Mouse (Mus musculus) natural killer cell, adult 2 months (primary cell): ENCODE data around the gene Robo4.

Source experiments
- DNase-seq, 2 experiments: peaks; one replicate each; pipeline ENCODE4 v3.0.0; 2022; ENCODE audit warnings: low spot score in 2 of 2

Robo4 gene

DNA sequence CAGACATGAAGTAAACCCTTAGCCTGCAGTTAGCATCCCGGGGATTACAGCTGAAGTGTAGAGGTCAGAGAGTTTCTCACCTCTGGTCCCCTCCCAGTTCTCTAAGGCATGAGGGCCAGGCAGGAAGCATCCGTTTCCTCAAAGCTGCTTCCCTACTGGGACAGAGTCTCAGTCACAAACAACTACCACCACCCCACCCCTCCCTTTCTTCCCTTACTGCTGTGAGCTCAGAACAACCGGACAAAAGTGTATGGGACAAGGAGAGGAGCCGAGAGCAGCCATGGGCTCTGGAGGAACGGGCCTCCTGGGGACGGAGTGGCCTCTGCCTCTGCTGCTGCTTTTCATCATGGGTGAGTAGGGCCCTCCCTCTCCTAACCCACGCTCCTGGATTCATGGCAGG, at the start of gene Robo4:
Robo4 (plus strand) TSS at position 96 of the 400 bp plus-strand sequence.
- no peak for DNase-seq

DNA sequence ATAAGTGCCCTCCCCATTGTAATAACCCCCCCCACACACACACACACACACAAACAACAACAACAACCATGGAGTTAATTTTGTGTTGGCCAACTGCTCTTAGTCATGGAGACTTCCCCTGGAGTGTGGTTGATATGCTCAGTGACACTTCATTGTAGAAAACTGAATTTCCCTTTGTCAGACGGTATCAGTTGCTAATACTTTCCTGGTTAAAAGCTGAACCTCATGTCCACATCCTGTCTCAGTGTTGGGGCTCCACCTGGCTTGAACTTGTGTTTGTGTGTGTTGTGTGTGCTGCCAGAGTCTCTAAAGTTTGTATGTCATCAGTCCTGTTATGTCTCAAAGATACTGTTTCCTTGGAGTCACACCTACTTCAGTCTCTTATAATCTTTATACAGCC, 47.2 kb upstream of the Robo4 start:
- DNase-seq: no peak

DNA sequence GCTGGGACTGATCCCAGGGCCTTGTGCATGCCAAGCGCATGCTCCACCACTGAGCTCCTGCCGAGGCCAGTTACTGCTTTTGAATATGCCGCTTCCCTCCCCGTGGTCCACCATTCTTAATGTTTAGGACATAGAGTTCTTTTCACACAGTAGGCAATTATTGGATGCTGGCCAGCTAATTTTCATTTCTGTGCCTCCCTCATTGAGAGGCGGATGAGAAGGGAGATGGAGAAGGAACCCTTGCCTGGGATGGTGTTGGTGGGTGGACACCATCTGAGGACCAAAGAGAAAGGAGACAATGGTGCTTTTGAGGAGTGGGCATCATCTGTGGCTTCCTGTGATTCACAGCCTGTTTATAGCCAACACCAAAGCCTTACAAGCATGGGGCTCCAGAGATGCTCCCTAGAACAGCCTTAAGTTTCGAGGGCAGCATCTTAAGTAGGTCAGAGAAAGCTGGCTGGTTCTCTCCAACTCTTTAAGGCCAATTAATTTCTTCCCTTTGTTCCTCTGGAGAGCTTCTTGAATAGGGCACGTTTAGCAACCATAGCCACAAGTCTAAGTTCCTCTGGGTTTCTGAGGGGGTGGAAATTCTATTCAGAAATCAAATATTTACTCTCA, 42.9 kb upstream of the Robo4 start:
- no peak for DNase-seq

DNA sequence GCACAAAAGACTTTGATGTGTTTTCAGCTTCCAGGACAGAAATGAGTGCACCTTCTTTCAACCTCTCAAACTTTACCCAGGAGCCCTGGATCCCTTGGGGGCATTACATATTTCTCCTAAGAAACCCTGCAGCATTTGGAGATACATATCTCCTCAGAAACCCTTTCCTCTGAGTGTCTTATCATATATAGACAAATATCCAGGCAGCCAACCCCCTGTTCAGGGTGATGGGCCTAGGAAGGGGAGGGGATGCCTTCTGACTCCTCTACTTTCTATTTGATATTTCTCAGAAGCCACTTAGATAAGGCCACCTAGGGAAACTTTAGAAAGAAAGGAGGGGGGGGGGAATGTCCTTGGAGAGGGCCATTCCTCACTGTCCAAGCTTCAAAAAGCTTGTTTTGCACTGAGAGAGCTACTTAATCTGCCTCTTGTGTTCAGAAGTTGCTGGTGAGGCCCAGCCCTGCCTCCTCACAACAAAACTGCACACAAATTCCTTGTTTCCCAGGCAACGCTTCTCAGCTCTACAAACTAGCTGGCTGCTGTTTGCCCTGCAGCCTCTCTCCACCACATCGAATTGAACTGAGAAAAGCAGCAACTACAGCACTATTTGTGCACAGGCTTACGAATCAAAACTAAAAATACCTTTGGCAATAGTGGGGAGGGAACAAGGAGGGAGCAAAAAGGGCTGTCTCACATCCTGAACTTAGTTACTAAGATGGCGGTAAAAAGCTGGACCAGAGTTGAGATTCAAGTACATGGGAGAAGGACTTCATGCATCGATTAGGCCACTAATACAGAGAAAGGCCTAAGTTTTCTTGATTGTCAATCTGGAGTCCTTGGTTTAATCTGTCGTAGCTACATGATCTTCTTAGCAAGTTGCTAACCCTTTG, 42.1 kb upstream of the Robo4 start:
- DNase-seq: no peak

DNA sequence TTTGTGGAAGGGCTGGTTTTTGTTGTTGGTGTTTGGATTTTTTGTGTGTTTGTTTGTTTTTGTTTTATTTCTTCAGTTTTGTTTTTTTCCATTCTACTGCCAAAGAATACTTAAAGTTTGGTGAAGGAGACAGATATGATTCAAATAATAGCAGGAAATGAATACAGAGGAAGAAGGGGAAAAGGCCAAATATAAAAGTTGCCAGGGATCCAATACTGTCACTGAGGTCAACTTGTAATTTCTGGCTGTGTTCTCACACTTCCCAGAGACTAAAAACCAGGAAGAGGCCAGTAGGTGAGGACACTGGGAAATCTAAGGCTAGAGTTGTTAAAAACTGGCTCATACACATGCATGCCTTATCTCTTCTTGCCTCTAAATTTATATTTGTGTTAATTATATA, 39.6 kb upstream of the Robo4 start:
- DNase-seq: no peak

DNA sequence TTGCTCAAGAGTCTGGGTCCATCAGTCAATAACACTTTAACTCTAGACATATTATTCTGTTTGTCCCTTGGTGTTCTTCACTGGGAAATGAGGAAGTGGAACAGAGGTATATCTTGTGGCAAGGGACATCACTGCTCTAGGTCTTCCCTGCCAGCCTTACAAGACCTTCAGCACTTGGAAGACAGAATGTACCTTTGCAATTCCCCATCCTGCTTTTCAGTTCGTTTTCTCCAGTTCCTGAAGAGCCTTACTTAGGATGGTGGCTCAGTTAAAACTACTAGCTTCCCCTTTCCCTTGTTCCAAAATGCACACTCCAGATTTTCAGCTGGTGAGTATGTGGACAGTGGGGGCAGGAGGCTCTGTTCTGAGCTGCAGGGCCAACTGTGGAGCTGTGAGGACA, 38.8 kb upstream of the Robo4 start:
- no peak for DNase-seq

DNA sequence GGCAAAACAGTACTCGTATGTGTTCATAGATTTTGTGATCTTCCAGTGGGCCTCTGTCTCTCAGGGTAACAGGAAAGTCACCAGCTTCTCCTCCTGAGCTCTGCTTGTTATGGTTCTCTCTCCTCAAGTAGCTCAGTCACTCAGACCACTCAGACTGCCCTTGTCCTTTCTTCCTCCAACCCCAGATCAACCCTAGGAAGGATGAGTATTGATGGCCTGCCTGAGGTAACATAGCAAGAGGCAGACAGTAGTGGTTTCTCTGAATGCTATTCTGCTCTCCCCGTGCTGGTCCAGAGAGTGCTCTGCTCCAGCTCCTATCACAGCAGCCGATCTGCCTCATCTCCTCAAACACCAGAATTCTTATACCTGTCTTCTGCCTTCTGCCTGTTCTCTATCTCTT, 38.1 kb upstream of the Robo4 start:
- no peak for DNase-seq

DNA sequence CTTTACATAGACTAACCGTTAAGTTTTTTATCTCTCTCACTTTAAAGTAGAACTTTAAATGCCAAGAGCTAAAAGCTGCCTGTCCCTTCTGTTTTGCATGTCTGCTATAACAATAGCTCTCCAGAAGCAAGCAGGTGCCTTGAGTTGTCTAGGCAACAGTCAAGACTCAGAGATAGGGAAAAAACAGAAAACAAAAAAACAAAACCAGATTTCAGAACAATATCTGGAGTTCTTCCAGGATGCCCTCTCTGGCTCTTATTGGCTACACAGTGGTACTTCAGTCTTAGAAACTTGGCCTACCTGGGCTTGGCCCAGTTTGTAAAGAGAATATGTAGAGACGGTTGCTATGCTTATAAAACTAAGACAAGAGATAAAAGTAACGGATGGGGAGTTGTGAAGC, 37.3 kb upstream of the Robo4 start:
- DNase-seq: no peak

DNA sequence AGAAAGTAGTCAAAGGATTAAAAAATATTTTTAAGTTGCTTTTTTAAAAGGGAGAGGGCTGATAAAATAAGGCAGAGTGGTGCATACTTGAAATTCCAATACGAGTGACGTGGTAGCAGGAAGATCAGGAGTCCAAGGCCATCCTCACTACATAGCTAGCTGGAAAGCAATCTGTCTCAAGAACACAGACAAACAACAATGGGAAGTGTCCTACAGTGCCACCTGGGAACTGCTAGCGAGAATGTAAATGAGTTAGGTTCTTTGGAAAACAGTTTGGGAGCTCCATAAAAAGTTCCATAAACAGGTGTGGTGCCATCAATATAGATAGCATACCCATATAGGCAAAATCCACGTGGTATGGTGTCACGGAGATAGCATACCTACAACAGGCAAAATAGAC, 36.0 kb upstream of the Robo4 start:
- no peak for DNase-seq

DNA sequence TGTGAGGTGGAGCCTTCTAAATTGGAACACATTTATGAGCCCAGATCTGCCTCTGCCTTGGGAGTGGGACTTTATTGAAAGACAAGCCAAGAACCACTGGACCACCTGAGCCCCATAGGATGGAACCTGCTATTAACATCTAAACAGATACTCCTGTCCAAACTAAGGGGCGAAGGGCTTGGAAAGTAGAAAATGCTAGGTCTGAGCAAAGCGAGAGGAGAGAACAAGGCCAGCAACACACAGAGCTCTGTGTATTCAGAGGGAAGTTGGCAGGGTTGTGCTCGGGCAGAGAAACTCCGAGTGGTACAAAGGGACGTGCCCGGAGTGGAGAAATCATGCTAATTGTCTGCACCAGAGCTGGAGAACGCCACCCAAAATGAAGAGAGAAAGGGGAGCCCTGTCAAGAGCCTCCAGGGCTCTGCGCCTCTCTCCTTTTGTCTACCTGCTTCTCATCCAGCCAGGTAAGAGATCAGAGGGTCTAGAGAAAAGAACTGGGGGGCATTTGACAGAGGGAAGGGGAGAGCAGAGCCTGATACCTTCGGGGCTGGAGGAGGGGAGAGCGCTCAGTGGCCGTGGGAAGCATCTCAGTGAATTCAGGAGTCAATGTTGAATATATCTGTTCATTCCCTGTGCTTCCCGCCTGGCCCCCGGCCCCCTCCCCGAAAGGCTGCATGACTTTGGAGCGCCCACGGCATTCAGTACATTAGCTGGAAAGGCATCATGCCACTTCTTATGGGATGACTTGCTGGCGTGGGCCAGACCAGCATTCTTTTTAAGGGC, 34.2 kb upstream of the Robo4 start, which contains the start of gene Hepacam:
Hepacam (plus strand) TSS at position 51 of the 780 bp plus-strand sequence.
- no peak for DNase-seq

DNA sequence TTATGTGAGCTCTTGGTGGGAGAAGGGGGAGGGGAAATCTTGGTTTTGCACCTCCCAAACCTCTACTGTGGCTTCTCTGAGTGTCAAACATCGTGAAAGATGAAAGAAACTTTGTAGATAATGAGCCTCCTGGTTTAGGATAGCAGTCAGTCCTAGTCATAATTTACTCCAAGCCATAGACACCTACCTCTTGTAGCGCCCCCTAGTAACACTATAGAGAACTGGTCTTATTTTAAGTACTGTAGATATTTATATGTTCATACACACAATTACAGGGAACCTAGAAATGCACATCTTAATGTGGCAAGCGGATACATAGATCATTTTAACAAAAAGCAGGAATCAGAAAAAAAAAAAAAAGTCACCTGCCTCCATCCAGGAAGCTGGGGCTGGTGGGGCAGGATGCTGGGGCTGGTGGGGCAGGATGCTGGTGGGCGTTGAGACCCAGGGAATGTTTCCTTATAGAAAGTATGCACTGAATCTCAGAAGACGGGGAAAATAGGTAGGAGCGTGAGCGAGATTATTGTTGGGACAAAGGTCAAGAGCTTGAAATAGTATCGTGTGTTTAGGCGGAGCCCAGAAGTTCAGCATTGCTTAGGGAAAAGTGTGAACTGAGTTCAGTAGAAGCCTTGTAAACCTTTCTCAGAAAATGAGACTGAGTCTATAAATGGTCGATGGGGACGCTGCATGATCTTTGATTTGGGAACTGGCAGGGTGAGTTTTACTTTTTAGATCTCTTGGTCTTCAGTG, 33.4 kb upstream of the Robo4 start:
- DNase-seq: no peak

DNA sequence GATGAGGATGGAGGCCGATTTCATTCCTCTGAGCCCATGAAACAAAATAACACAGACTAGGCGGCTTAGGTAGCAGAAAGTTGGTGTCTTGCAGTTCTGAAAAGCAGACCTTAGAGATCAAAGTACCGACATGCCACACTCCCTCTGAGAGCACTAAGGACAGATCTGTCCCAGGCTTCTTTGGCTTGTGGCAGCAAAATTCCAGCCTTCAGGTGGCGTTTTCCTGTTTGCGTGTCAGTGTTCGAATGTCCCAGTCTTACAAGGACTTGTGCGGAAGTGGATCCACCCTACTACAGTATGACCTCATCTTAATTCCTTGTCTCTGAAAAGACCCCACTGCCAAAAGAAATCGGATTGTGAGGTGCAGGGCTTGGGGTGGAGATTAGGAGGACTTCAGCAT, 32.8 kb upstream of the Robo4 start:
- no peak for DNase-seq

DNA sequence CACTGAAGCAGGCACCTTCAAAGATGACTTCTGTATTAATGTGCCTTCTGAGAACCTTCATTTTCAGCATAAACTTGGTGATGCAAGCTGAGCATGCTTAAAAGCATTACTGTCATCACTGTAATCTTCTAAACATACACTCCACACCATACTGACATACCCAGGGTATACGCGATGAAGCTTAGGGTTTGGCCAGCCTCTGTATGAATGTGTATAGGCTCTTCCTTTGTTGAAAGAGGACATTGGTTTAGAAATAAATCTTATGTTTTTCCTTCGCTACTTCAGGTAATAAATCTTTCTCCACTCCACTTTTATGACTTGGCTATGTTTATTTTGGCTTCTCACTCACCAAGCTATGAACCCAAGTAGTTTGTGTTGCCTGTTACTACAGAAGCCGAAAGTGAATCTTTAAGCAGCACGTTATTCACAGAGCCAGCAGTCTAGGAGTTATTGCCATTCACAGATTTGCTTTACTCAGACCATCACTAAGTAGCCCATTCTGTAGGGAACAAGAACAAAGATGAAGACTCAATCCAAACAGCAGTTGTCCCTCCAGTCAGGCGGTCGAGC, 30.4 kb upstream of the Robo4 start:
- no peak for DNase-seq

DNA sequence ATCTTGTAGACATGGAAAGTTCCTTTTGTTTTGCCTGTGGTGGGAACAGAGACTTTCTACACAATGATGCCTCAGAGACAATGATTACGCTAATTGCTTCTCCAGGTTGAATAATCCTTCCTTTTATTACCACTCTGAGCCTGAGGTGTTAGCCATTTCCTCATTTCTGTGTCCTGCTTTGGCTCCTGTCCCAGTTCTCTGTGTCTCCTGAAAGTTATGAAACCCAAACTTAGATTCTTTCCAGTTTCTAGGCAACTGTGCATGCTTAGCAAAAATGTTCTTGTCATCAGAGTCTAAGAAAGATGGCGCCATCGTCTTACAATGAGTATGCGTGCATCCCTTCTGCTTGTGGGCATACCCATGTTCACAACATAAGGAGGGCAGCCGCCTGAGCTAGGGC, 26.0 kb upstream of the Robo4 start:
- no peak for DNase-seq

DNA sequence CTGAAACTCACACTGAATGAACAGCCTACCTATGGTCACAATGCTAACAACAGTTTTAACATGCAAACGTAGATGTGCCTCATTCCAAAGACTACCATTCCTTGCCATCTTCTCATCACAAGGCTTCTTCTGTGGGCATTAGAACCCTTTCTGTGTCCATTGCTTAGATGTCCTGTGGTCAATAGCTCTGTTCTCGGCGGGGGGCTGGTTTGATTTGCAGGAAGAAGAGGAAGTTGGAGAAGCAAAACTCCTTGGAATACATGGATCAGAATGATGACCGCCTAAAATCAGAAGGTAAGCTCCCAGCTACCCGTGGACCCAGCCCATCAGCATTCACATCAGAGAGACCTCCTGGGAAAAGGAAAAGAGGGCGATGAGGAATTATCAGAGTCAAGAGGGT, 18.5 kb upstream of the Robo4 start:
- DNase-seq: no peak

DNA sequence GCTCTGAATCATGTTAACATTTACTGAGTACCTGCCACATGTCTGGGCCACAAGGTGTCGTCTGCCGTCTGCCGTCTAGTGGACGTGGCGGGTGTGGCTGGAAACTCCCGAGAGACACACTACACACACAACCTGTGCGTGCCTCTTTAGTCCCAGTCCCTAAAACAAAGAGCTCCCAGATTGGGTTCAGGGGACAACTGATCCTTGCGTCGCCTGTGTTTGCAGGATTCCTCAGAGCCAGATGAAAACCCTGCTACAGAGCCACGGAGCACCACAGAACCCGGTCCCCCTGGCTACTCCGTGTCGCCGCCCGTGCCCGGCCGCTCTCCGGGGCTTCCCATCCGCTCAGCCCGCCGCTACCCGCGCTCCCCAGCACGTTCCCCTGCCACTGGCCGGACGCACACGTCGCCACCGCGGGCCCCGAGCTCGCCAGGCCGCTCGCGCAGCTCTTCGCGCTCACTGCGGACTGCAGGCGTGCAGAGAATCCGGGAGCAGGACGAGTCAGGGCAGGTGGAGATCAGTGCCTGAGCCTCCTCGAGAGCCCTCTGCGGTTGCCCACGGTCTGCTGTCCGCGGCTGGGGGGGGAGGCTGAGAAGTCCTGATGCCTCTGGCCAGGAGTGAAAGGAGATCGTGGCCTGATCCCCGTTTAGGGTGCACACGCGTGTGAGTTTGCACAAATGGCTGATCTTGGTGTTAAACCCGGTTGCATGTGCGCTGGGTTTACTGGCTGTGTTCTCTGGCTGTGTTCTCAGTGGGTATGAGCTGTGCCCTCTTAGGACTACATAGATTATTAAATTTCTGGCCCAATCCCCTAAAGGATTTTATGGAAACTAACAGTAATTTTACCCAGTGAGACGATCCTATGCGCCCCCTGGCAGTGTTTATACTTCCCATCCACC, 17.2 kb upstream of the Robo4 start:
- DNase-seq: no peak

DNA sequence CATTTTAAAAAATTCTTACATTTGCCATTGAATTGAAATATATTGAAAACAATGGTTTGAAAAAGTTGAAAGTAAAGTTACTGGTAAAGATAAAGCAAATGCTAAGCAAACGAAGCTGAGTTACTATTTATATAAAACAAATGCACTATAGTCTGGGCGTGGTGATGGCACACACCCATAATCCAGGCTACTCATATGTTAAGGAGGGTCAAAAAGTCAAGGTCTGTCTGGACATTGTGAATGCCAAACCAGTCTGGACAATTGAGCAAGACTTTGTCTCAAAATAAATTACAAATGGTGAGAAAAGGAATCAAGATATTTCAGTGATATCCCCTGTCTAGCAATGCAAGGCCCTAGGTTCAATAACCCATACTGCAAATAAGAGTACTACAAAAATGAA, 10.8 kb upstream of the Robo4 start:
- no peak for DNase-seq

DNA sequence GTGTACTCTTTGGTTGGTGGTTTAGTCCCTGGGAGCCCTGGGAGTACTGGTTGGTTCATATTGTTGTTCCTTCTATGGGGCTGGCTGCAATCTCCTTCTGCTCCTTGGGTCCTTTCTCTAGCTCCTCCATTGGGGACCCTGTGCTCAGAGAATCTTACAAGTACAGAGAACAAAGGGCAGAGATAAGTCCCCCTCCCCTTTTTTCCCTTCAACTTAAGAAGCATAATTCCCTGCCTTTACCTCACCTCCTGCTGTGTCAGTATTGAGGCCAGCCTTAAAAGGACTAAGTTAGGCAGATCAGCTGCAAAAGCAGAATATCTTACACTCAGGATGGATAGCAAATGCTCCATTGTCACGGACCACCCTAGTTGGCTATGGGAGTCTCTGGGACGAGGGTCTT, 9.6 kb upstream of the Robo4 start:
- DNase-seq: no peak

DNA sequence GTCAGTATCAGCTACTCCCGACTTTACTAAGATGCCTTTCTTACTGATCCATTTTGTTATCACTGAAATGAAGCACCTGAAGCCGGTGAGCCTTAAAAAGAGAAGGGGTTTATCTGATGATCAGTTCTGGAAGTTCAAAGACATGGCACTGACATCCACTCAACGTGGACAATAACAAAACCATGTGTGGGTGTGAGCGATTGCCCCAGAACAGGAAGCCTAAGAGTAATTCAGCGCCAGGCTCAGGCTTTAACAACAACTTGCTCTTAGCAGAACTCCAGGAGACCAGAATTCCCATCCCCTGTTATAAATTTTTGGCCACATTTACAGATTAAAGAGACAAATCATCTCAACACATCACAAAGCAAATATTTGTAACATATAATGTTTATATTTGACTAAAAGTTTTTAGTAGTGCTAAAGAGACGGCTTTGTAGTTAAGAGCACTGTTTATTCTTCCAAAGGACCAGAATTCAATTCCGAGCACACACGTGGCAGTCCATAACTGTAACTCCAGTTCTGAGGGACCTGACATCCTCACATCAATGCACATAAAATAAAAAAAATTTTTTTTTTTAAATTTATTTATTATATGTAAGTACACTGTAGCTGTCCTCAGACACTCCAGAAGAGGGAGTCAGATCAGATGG, 8.1 kb upstream of the Robo4 start:
- DNase-seq: no peak

DNA sequence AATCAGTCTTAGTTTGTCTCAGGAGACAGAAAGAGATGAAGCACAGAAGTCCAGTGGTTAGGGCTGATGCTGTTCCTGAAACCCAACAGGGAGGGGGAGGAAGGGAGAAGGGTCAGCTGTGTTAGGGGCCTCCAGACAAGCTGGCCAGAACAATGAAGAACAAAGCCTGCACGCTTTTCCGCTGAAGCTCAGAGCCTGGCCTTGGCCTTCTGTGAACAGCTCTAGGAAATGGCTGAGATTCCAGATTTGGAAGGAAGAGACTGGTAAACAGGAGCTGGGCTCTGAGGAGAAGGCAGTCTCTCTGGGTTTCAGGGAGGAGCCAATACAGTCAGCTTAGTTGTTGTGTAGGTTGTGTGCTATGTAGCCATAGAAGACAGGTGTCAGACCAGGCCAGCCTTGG, 1.1 kb upstream of the Robo4 start:
- no peak for DNase-seq
